Mouse (Mus musculus) urinary bladder, postnatal 14 days (tissue): ENCODE results near the gene S100b.

Experiments used
- DNase-seq: peaks from one replicate; pipeline ENCODE4 v3.0.0; 2021; ENCODE audit warnings: low spot score

Gene S100b

GRCm38 (mm10) chr10:76253536-76253935 lies at the start of gene S100b:
S100b (plus strand) TSS chr10:76253853.
- peak; percentile 45 for DNase-seq

DNA sequence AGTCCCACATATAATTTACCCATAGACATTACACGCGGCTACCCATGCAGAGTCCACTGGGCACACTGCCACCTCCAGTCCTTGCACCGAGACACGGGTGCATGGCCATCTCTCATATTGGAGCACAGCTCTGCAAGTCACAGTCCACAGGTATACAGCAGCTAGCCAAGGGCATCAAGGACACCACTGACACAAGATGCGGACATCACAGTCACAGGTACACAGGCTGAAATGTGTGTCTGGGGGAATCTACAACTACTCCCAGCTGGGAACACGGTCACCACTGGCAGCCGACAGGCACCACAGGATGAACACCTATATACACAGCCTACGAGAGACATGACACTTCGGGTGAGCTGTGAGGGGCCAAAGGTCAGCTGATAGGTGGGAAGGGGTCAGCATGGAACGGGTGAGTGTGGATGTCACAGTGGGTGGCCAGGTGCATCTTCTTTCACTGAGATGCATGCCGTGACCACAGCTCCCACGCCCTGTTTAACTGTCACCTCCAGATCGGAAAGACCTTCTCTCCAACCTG lies 46.3 kb upstream of the S100b start:
- DNase-seq: no peak

GRCm38 (mm10) chr10:76209241-76209640 lies 44.4 kb upstream of the S100b start:
- DNase-seq: no peak

DNA sequence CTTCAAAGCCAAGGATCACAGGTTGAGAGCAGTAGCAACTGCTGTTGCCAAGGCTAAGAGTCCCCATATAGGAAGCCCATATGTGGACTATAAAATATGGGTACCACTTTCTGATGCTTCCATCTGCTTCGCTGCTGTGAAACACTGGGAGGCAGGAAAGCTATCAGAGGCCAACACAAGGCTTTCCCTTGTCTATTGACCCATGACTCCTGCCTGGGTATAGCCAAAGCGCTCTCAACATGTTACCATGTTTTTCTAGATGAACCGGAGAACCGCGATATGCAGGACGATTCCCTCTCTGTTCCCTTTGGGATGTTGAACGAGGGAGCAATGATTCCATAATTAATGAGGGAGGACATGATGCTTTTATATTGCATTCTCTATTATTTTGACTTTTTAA lies 42.8 kb upstream of the S100b start:
- no peak for DNase-seq

DNA sequence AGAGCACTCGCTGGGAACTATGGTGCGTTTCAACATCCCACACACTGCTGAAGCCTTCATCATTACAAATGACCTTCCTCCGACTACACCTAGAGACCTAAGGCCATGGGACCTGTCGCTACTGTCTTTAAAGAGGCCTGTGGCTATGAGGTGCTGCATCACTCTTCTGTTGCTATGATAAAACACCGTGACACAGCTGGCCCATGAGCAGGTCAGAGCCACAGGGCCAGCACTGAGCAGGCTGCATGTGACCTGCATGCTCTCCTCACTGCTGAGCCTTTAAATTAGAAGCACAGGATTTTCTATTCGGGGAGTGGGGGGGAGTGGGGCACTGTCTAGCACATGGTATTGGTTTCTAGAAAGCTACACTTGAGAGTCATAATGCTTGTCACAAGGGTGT lies 41.5 kb upstream of the S100b start:
- DNase-seq: no peak

GRCm38 (mm10) chr10:76214161-76214560 lies 39.5 kb upstream of the S100b start:
- no peak for DNase-seq

DNA sequence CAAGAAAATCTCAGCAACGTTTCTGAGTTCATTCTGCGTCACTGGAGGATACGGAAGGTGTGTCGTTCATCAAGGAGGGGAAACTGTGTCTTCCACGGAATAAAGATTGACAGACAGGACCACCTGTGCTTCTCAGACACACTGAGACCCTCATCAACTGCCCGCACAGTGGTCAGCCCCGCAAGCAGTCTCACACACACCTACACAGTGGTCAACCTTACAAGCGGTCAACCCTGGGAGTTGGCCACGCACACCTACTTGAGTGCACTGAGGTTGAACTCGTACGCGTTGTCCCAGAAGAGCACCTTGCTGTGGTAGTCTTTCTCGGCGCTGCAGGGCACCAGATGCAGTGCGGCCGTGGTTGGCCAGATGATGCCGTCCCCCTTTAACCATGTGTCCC lies 36.6 kb upstream of the S100b start:
- no peak for DNase-seq

DNA sequence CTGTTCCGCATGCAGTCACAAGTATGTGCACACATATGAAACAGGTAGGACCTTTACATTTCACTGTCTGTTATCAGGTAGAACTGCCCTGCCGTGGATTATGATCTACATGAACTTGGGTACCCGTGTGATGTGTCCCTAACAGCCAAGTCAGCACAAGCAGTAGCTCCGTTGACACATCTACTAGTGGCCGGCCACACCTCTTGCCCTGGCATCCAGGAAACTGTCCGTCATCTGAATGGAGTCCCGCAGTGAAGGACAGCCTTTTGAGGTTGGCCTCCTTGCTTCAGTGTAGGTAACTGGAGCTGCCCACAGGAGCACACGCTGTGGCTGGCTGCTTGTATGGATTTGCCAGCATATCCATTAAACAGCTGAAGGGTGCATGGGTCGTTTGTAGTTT lies 35.4 kb upstream of the S100b start:
- DNase-seq: peak; percentile 26

- DNase-seq: no peak
These were observed 27.7 kb upstream of the S100b start for GRCm38 (mm10) chr10:76225944-76226343.

- DNase-seq: no peak
These were observed 24.0 kb upstream of the S100b start for GRCm38 (mm10) chr10:76229627-76230026.

DNA sequence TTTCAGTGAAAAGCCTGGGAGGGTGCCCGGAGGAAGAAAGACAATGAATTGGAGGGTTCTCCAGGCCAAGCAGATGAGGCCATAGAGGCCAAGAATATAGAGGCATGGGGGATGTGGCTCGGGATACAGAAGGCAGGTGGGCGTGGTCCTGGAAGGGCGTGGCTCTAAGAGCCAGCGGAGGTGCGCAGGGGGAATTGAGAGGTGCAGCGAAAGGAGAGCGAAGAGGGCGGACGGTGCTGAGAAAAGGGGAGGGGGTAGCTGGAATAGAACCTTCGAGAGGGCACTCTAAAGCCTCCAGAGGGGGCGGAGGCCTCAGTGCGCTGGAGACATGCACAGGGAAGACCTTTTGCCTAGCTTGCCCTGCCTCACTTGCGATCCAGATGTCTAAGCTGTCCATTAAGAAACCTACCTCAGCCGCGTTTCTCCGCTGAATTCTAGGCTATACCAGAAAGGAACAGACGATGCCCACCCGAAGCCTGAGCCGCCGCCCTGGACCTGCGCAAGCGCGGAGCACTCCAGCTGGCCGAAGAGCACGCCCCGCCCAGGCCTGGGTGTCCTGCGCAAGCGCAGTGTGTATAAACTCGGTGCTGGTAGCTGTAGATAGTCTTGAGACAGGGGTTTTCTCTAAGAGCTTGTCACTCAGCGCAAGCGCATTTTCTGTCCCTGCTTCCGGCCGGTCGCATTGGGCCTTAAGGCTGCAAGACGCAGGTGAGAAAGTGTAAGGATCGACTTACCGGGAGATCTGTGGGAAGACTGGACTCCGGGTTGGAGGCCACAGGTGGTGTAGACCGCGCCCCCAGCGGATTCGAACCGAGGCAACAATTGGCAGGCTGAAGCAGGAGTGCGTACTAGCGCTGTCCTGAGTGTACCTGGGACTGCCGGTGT lies 16.1 kb upstream of the S100b start, which contains the start of gene Prmt2:
Gene Prmt2, minus strand, starts transcription at position 525 of the 885 bp plus-strand sequence.
- peak; percentile 91 for DNase-seq

- no peak for DNase-seq
These were observed 14.3 kb upstream of the S100b start for GRCm38 (mm10) chr10:76239401-76239800.

DNA sequence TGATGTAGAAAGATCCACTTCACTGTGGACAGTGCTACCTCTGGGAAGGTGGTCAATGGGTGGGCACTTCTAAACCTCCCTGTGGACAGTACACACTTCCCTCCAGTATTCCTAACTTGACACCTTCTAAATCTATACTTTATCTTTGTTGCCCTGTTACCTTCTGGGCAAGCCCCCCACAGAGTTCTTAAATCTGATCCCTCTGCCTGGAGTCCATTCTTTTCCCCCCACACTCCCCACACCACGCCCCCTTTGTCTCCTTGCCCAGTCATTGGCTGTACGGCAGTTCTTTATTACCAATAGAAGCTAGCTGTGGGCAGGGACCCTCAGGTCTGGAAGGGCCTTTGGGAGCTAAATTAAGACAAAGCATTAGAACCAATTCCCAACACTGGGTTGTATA lies 8.5 kb upstream of the S100b start:
- DNase-seq: no peak

DNA sequence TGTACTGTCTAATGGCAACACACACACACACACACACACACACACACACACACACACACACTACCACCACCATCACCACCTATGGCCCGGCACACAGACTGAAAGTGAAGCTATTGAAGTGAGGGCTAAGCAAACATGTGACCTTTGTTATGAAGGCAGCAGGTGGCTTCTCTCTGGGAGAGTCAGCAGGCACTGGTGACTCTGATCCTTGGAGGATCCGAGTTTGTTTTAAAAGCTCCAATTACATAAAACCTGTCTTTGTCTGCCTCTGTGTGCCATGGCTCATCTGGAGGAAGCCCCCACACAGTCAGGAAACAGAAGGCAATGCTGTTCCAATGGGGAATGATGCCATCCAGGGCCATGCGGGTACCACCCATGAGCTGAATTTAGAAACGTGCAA lies 7.1 kb upstream of the S100b start:
- DNase-seq: no peak

- DNase-seq: no peak
These were observed 5.5 kb upstream of the S100b start for GRCm38 (mm10) chr10:76247960-76248646.

DNA sequence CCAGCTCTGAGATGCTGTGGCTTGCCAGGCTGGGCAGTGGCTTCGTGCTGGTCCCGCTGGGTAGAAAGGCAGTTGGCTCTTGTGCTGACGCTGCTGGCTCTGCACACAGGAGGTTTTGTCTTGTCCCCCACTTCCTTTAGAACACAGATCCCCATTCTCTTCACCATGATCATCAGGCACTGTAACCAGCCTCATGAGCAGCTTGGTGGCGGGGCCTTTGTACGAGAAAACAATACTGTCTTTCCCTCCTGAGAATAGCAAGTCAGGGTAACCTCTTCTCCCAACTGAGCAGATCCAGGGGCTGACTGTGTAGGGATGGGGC lies 5.0 kb upstream of the S100b start:
- no peak for DNase-seq

DNA sequence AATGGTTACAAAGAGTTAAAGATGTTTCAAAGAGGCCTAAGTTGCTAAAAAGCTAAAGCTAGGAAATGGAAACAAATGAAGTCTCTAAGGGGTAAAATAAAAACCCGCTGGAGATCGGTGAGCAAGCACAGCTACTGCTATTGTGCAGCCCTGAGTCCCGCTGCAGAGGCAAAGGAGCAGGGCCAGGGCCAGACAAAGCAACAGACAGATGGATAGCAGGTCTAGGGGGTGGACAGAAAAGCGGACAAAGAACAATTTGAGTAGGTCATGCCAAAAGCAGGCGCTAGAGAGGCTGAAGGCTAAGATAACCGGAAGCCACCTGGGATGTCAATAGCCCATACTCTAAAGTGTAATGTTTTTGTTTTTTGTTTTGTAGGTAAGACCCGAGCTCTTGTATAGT lies 2.8 kb upstream of the S100b start:
- no peak for DNase-seq

- DNase-seq: no peak
These were observed 574 bp upstream of the S100b start for GRCm38 (mm10) chr10:76253079-76253478.

GRCm38 (mm10) chr10:76255617-76256016 lies 2.0 kb downstream of the S100b start:
- no peak for DNase-seq

- no peak for DNase-seq
These were observed 3.6 kb downstream of the S100b start for GRCm38 (mm10) chr10:76257231-76257630.

GRCm38 (mm10) chr10:76257719-76258390 lies 4.2 kb downstream of the S100b start:
- peak; percentile 54 for DNase-seq

- no peak for DNase-seq
These were observed 6.0 kb downstream of the S100b start for GRCm38 (mm10) chr10:76259566-76260232.
